Mouse (Mus musculus) cerebellum, adult (tissue): ENCODE data around the gene Adamts16.

Experiments used
- ATAC-seq: cut with Nextera tagmentation; 2 replicates; pipeline ENCODE4 v1.9.2; 2017; ENCODE audit warnings: mild to moderate bottlenecking, moderate library complexity, mixed read lengths; ENCODE audit not compliant: insufficient number of reproducible peaks, low FRiP score, low TSS enrichment

Gene Adamts16

GRCm38 (mm10) chr13:70837571-70837970 is 4.0 kb downstream of the Adamts16 start:
- no peak for ATAC-seq

GRCm38 (mm10) chr13:70836246-70836645 is 5.4 kb downstream of the Adamts16 start:
- ATAC-seq: no peak

- ATAC-seq: no peak
Measured at GRCm38 (mm10) chr13:70832593-70833138, 8.9 kb downstream of the Adamts16 start.

GRCm38 (mm10) chr13:70831041-70831440 is 10.6 kb downstream of the Adamts16 start:
- ATAC-seq: no peak

- ATAC-seq: no peak
Measured at GRCm38 (mm10) chr13:70827507-70827906, 14.1 kb downstream of the Adamts16 start.

GRCm38 (mm10) chr13:70825265-70825664 is 16.3 kb downstream of the Adamts16 start:
- no peak for ATAC-seq

GRCm38 (mm10) chr13:70823757-70824156 is 17.9 kb downstream of the Adamts16 start:
- ATAC-seq: no peak

- no peak for ATAC-seq
Measured at GRCm38 (mm10) chr13:70818982-70819381, 22.6 kb downstream of the Adamts16 start.

GRCm38 (mm10) chr13:70814423-70814822 is 27.2 kb downstream of the Adamts16 start:
- no peak for ATAC-seq

GRCm38 (mm10) chr13:70805506-70805905 is 36.1 kb downstream of the Adamts16 start:
- ATAC-seq: no peak

GRCm38 (mm10) chr13:70802849-70803248 is 38.8 kb downstream of the Adamts16 start:
- ATAC-seq: no peak

- no peak for ATAC-seq
Measured at GRCm38 (mm10) chr13:70799322-70799721, 42.3 kb downstream of the Adamts16 start.

GRCm38 (mm10) chr13:70798396-70798795 is 43.2 kb downstream of the Adamts16 start:
- ATAC-seq: no peak

- no peak for ATAC-seq
Measured at GRCm38 (mm10) chr13:70794074-70794572, 47.5 kb downstream of the Adamts16 start.

- ATAC-seq: no peak
Measured at GRCm38 (mm10) chr13:70793660-70794059, 48.0 kb downstream of the Adamts16 start.

- no peak for ATAC-seq
Measured at GRCm38 (mm10) chr13:70792950-70793349, 48.7 kb downstream of the Adamts16 start.

- no peak for ATAC-seq
Measured at GRCm38 (mm10) chr13:70789806-70790205, 51.8 kb downstream of the Adamts16 start.

GRCm38 (mm10) chr13:70789022-70789421 is 52.6 kb downstream of the Adamts16 start:
- ATAC-seq: peak; percentile 92

GRCm38 (mm10) chr13:70785078-70785477 is 56.5 kb downstream of the Adamts16 start:
- no peak for ATAC-seq

- ATAC-seq: peak; percentile 71
Measured at GRCm38 (mm10) chr13:70784126-70784525, 57.5 kb downstream of the Adamts16 start.

GRCm38 (mm10) chr13:70779781-70780180 is 61.8 kb downstream of the Adamts16 start:
- no peak for ATAC-seq

- ATAC-seq: no peak
Measured at GRCm38 (mm10) chr13:70778872-70779554, 62.6 kb downstream of the Adamts16 start.
